Mouse (Mus musculus): ENCODE measurements around the gene Map10. TPM values are rescaled to one million over a fixed set of nuclear protein-coding genes. Genes with fewer than 3 reads are reported as not detected.
A peak's percentile ranks its signal among the peaks of the same experiment; 100 is the strongest.

Map10 gene
- polyA plus RNA-seq, 1 experiment from 2014 or later, result 6.9 TPM

DNA sequence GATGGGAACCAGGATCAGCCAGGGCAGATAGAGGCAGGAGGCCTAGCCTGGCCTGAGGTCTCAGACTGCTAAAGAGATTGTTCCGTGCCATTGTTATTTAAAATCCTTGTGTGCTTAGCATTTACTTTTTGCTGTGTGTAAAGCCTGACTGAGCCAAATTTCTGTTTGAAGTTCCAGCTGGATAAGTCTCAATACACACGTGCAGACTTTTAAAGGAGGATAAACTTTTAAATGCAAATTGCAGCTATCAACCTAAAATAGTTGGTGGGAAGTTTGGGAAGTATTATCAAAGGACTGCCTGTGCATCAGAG is 3.8 kb upstream of the Map10 start:
- 14% methylated on average over 2 of the region's 2 CpGs for WGBS
- Histone ChIP-seq H3K27me3 (ENCODE audit: control insufficient read depth, insufficient read depth, low read length) (no peaks in the 10 kb centered on the region), H3K4me1 (ENCODE audit: control insufficient read depth, insufficient read depth, low read length) (peaks cover 41% of the 10 kb centered on the region), H3K27ac (ENCODE audit: low read length) (peak overlapping the region; percentile 94), H3K36me3 (ENCODE audit: control insufficient read depth, insufficient read depth) (peaks cover 3% of the 10 kb centered on the region), H3K4me3 (ENCODE audit: low read length) (no peak overlapping the region), H3K4me2 (ENCODE audit: low read depth, low read length) (peak overlapping the region; percentile 52), H3K9me3 (replicated peaks; ENCODE audit: control insufficient read depth, low read length) (peaks cover 7% of the 10 kb centered on the region), H3K9ac (ENCODE audit: low read length) (peak overlapping the region; percentile 38; the same call in 1 of the 2 replicates)
- ATAC-seq (replicated peaks; ENCODE audit: extremely low read depth, insufficient read depth, low FRiP score), result no peak

- H3K4me3 ChIP-seq (ENCODE audit: low read length), result no peak overlapping the region; the same call in 1 of the 2 replicates
- H3K9me3 ChIP-seq (replicated peaks; ENCODE audit: control insufficient read depth, low read length), result peaks cover 10% of the 10 kb centered on the region
- H3K36me3 ChIP-seq (ENCODE audit: control insufficient read depth, insufficient read depth), result peaks cover 7% of the 10 kb centered on the region
- peak; percentile 73 for ATAC-seq (replicated peaks; ENCODE audit: extremely low read depth, insufficient read depth, low FRiP score)
- H3K27me3 ChIP-seq (ENCODE audit: control insufficient read depth, insufficient read depth, low read length), result no peaks in the 10 kb centered on the region
- peak overlapping the region; percentile 94 for H3K27ac ChIP-seq (ENCODE audit: low read length)
- peaks cover 41% of the 10 kb centered on the region for H3K4me1 ChIP-seq (ENCODE audit: control insufficient read depth, insufficient read depth, low read length)
- 19% methylated on average over 5 of the region's 5 CpGs for WGBS
- peak overlapping the region; percentile 52 for H3K4me2 ChIP-seq (ENCODE audit: low read depth, low read length)
- H3K9ac ChIP-seq (ENCODE audit: low read length), result peak overlapping the region; percentile 38; the same call in 1 of the 2 replicates
Measured at GRCm38 (mm10) chr8:125666201-125666600, 3.4 kb upstream of the Map10 start.

GRCm38 (mm10) chr8:125667248-125667647 is 2.4 kb upstream of the Map10 start:
- Histone ChIP-seq H3K27ac (ENCODE audit: low read length) (peak overlapping the region; percentile 94), H3K4me2 (ENCODE audit: low read depth, low read length) (no peak overlapping the region), H3K4me3 (ENCODE audit: low read length) (no peak overlapping the region), H3K27me3 (ENCODE audit: control insufficient read depth, insufficient read depth, low read length) (no peaks in the 10 kb centered on the region), H3K36me3 (ENCODE audit: control insufficient read depth, insufficient read depth) (peaks cover 17% of the 10 kb centered on the region), H3K9me3 (replicated peaks; ENCODE audit: control insufficient read depth, low read length) (peaks cover 20% of the 10 kb centered on the region), H3K9ac (ENCODE audit: low read length) (no peak overlapping the region), H3K4me1 (ENCODE audit: control insufficient read depth, insufficient read depth, low read length) (peaks cover 41% of the 10 kb centered on the region)
- 62% methylated on average over 2 of the region's 2 CpGs for WGBS
- no peak for ATAC-seq (replicated peaks; ENCODE audit: extremely low read depth, insufficient read depth, low FRiP score)

- peak overlapping the region; percentile 69 for H3K4me3 ChIP-seq (ENCODE audit: low read length)
- no peak overlapping the region for H3K9ac ChIP-seq (ENCODE audit: low read length)
- no peak for ATAC-seq (replicated peaks; ENCODE audit: extremely low read depth, insufficient read depth, low FRiP score)
- peaks cover 17% of the 10 kb centered on the region for H3K36me3 ChIP-seq (ENCODE audit: control insufficient read depth, insufficient read depth)
- no peaks in the 10 kb centered on the region for H3K27me3 ChIP-seq (ENCODE audit: control insufficient read depth, insufficient read depth, low read length)
- peak overlapping the region; percentile 76 for H3K4me2 ChIP-seq (ENCODE audit: low read depth, low read length)
- H3K9me3 ChIP-seq (replicated peaks; ENCODE audit: control insufficient read depth, low read length), result peaks cover 21% of the 10 kb centered on the region
- peaks cover 30% of the 10 kb centered on the region for H3K4me1 ChIP-seq (ENCODE audit: control insufficient read depth, insufficient read depth, low read length)
- 81% methylated on average over 14 of the region's 14 CpGs for WGBS
- no peak overlapping the region for H3K27ac ChIP-seq (ENCODE audit: low read length)
Measured at GRCm38 (mm10) chr8:125669159-125669699, 389 bp upstream of the Map10 start.

- Histone ChIP-seq H3K9me3 (replicated peaks; ENCODE audit: control insufficient read depth, low read length) (peaks cover 21% of the 10 kb centered on the region), H3K9ac (ENCODE audit: low read length) (peak overlapping the region; percentile 84), H3K4me2 (ENCODE audit: low read depth, low read length) (peak overlapping the region; percentile 76), H3K36me3 (ENCODE audit: control insufficient read depth, insufficient read depth) (peaks cover 17% of the 10 kb centered on the region), H3K27me3 (ENCODE audit: control insufficient read depth, insufficient read depth, low read length) (no peaks in the 10 kb centered on the region), H3K4me3 (ENCODE audit: low read length) (peak overlapping the region; percentile 69), H3K27ac (ENCODE audit: low read length) (no peak overlapping the region), H3K4me1 (ENCODE audit: control insufficient read depth, insufficient read depth, low read length) (peaks cover 24% of the 10 kb centered on the region)
- ATAC-seq (replicated peaks; ENCODE audit: extremely low read depth, insufficient read depth, low FRiP score), result no peak
- 93% methylated on average over 6 of the region's 6 CpGs for WGBS
Measured at GRCm38 (mm10) chr8:125670420-125670819, 802 bp downstream of the Map10 start.

GRCm38 (mm10) chr8:125670906-125671305 is 1.3 kb downstream of the Map10 start:
- Histone ChIP-seq H3K4me1 (ENCODE audit: control insufficient read depth, insufficient read depth, low read length) (peaks cover 20% of the 10 kb centered on the region), H3K27me3 (ENCODE audit: control insufficient read depth, insufficient read depth, low read length) (no peaks in the 10 kb centered on the region), H3K4me2 (ENCODE audit: low read depth, low read length) (no peak overlapping the region), H3K9me3 (replicated peaks; ENCODE audit: control insufficient read depth, low read length) (peaks cover 21% of the 10 kb centered on the region), H3K36me3 (ENCODE audit: control insufficient read depth, insufficient read depth) (peaks cover 17% of the 10 kb centered on the region), H3K27ac (ENCODE audit: low read length) (no peak overlapping the region), H3K9ac (ENCODE audit: low read length) (no peak overlapping the region), H3K4me3 (ENCODE audit: low read length) (no peak overlapping the region)
- ATAC-seq (replicated peaks; ENCODE audit: extremely low read depth, insufficient read depth, low FRiP score), result no peak
- WGBS, result 98% methylated on average over 9 of the region's 9 CpGs

GRCm38 (mm10) chr8:125671371-125671770 is 1.8 kb downstream of the Map10 start:
- peaks cover 15% of the 10 kb centered on the region for H3K4me1 ChIP-seq (ENCODE audit: control insufficient read depth, insufficient read depth, low read length)
- H3K27me3 ChIP-seq (ENCODE audit: control insufficient read depth, insufficient read depth, low read length), result no peaks in the 10 kb centered on the region
- H3K9me3 ChIP-seq (replicated peaks; ENCODE audit: control insufficient read depth, low read length), result peaks cover 21% of the 10 kb centered on the region
- WGBS, result 95% methylated on average over 5 of the region's 5 CpGs
- peaks cover 17% of the 10 kb centered on the region for H3K36me3 ChIP-seq (ENCODE audit: control insufficient read depth, insufficient read depth)
- ATAC-seq (replicated peaks; ENCODE audit: extremely low read depth, insufficient read depth, low FRiP score), result no peak
- no peak overlapping the region for H3K4me2 ChIP-seq (ENCODE audit: low read depth, low read length)
- H3K9ac ChIP-seq (ENCODE audit: low read length), result no peak overlapping the region
- H3K27ac ChIP-seq (ENCODE audit: low read length), result no peak overlapping the region
- no peak overlapping the region for H3K4me3 ChIP-seq (ENCODE audit: low read length)

- ATAC-seq (replicated peaks; ENCODE audit: extremely low read depth, insufficient read depth, low FRiP score), result no peak
- Histone ChIP-seq H3K27me3 (ENCODE audit: control insufficient read depth, insufficient read depth, low read length) (no peaks in the 10 kb centered on the region), H3K27ac (ENCODE audit: low read length) (no peak overlapping the region), H3K9ac (ENCODE audit: low read length) (no peak overlapping the region), H3K4me1 (ENCODE audit: control insufficient read depth, insufficient read depth, low read length) (no peaks in the 10 kb centered on the region), H3K36me3 (ENCODE audit: control insufficient read depth, insufficient read depth) (peaks cover 14% of the 10 kb centered on the region), H3K9me3 (replicated peaks; ENCODE audit: control insufficient read depth, low read length) (peaks cover 15% of the 10 kb centered on the region), H3K4me2 (ENCODE audit: low read depth, low read length) (no peak overlapping the region), H3K4me3 (ENCODE audit: low read length) (no peak overlapping the region)
- 76% methylated on average over 3 of the region's 3 CpGs for WGBS
Measured at GRCm38 (mm10) chr8:125675796-125676195, 6.2 kb downstream of the Map10 start.

DNA sequence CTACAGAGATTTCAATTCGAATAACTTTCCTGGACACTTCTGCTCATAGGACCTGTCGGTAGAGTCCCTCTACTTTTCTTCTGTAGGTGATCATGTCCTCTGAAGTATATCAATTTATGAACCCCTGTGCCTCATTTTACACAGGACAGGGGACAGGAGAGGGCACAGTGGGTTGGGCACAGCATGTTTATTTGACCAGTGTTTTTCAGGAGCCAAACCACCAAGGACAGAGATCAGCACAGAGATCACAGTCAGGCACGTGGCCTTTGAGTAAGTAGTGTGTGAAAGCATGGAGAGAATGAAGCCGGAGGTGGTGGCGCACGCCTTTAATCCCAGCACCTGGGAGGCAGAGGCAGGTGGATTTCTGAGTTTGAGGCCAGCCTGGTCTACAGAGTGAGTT is 7.9 kb downstream of the Map10 start:
- ATAC-seq (replicated peaks; ENCODE audit: extremely low read depth, insufficient read depth, low FRiP score), result no peak
- Histone ChIP-seq H3K27me3 (ENCODE audit: control insufficient read depth, insufficient read depth, low read length) (no peaks in the 10 kb centered on the region), H3K4me3 (ENCODE audit: low read length) (no peak overlapping the region), H3K4me2 (ENCODE audit: low read depth, low read length) (no peak overlapping the region), H3K9me3 (replicated peaks; ENCODE audit: control insufficient read depth, low read length) (no peaks in the 10 kb centered on the region), H3K27ac (ENCODE audit: low read length) (no peak overlapping the region), H3K4me1 (ENCODE audit: control insufficient read depth, insufficient read depth, low read length) (no peaks in the 10 kb centered on the region), H3K9ac (ENCODE audit: low read length) (no peak overlapping the region), H3K36me3 (ENCODE audit: control insufficient read depth, insufficient read depth) (no peaks in the 10 kb centered on the region)
- 88% methylated on average over 6 of the region's 6 CpGs for WGBS

Measured in heart, embryonic 16.5 days (tissue).